Mouse (Mus musculus): ENCODE data around the gene Gm20388.

- TF ChIP-seq CTCF (IDR thresholded peaks at IDR 0.05; ENCODE audit: low read depth, low read length) (no peak), POLR2A (IDR thresholded peaks at IDR 0.05; ENCODE audit: insufficient read depth, low read length) (no peak), EP300 (IDR thresholded peaks at IDR 0.05; ENCODE audit: insufficient read depth, low read depth, low read length) (no peak)
Measured at GRCm38 (mm10) chr8:122663106-122663505, 2752.5 kb downstream of the Gm20388 start.

Measured in ES-Bruce4 (cell line).